Mouse (Mus musculus) cerebellum, postnatal 10 days (tissue): ENCODE measurements around the gene Gan.
A peak's percentile ranks its signal among the peaks of the same experiment; 100 is the strongest.

Experiments
- DNase-seq, 2 experiments: peaks; one replicate each; pipeline ENCODE4 v3.0.0; 2021; ENCODE audit warnings: mixed read lengths in 2 of 2

Gan gene

GRCm38 (mm10) chr8:117159031-117159430 lies 1.1 kb downstream of the Gan start:
- DNase-seq = no peak

- DNase-seq = no peak
These were observed 7.0 kb downstream of the Gan start for GRCm38 (mm10) chr8:117164912-117165311.

GRCm38 (mm10) chr8:117165542-117165941 lies 7.6 kb downstream of the Gan start:
- DNase-seq = no peak

GRCm38 (mm10) chr8:117166515-117166914 lies 8.6 kb downstream of the Gan start:
- DNase-seq = no peak

GRCm38 (mm10) chr8:117167243-117167883 lies 9.4 kb downstream of the Gan start:
- DNase-seq = no peak

GRCm38 (mm10) chr8:117168378-117168777 lies 10.4 kb downstream of the Gan start:
- DNase-seq = no peak

- DNase-seq = no peak
These were observed 13.9 kb downstream of the Gan start for GRCm38 (mm10) chr8:117171826-117172225.

GRCm38 (mm10) chr8:117172904-117173303 lies 15.0 kb downstream of the Gan start:
- DNase-seq = peak; percentile 46 to 56

- DNase-seq = no peak
These were observed 15.8 kb downstream of the Gan start for GRCm38 (mm10) chr8:117173690-117174089.

- DNase-seq = no peak
These were observed 16.6 kb downstream of the Gan start for GRCm38 (mm10) chr8:117174536-117174935.

GRCm38 (mm10) chr8:117176308-117176707 lies 18.4 kb downstream of the Gan start:
- DNase-seq = no peak

- no peak for DNase-seq
These were observed 19.3 kb downstream of the Gan start for GRCm38 (mm10) chr8:117177236-117177635.

GRCm38 (mm10) chr8:117178039-117178438 lies 20.1 kb downstream of the Gan start:
- DNase-seq = no peak

GRCm38 (mm10) chr8:117178676-117179075 lies 20.7 kb downstream of the Gan start:
- DNase-seq = no peak

GRCm38 (mm10) chr8:117182746-117183145 lies 24.8 kb downstream of the Gan start:
- peak in 1 of 2 experiments; percentile 18 for DNase-seq

- no peak for DNase-seq
These were observed 25.9 kb downstream of the Gan start for GRCm38 (mm10) chr8:117183664-117184377.

- peak; percentile 52 to 64 for DNase-seq
These were observed 36.4 kb downstream of the Gan start for GRCm38 (mm10) chr8:117194355-117194754.

- no peak for DNase-seq
These were observed 38.7 kb downstream of the Gan start for GRCm38 (mm10) chr8:117196593-117196992.

GRCm38 (mm10) chr8:117197551-117197950 lies 39.6 kb downstream of the Gan start:
- DNase-seq = no peak

GRCm38 (mm10) chr8:117198141-117198935 lies 40.4 kb downstream of the Gan start:
- DNase-seq = peak; percentile 48 to 58

- no peak for DNase-seq
These were observed 41.7 kb downstream of the Gan start for GRCm38 (mm10) chr8:117199658-117200057.

GRCm38 (mm10) chr8:117200346-117200745 lies 42.4 kb downstream of the Gan start:
- DNase-seq = no peak

- no peak for DNase-seq
These were observed 42.9 kb downstream of the Gan start for GRCm38 (mm10) chr8:117200803-117201202.
